Comparison of ENCODE assay signal across 27 mouse cellular contexts in the genomic region with DNA sequence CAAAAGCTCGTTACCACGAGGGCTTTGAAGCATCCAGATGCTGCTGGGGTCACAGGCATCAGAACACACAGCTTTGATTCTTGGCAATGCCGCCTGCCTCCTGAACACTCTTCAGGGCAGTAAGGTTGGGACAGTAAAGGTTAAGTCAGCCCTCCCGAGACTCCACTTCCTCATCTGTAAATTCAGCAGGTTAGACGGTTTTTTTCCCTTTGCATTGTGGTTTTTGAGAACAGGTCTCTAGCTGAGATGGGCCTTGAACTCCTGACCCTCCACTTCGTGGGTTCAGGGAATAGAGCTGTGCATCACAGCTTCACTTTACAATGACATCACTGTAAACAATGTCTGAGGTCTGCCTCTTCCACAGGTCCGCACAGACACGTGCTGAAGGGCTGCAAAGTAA. TPM values are rescaled to one million over a fixed set of nuclear protein-coding genes. Genes with fewer than 3 reads are reported as not detected.
DNase-seq lines count a peak whose midpoint lies in the region; ATAC-seq and TF ChIP-seq lines count a peak whose summit lies in the region.
"Had no signal": no experiment of that assay in that cellular context is flagged by ENCODE, and none has a peak within 500 bp of the region (broad histone marks: within the 10 kb centered on the region; RNA-seq: fewer than 3 reads in every experiment).

No protein-coding gene starts in this region.

- no peak for TF ChIP-seq RAD21 in CH12.LX (IDR thresholded peaks at IDR 0.05; ENCODE audit: low read depth, low read length)
- no peak for TF ChIP-seq RAD21 in MEL (IDR thresholded peaks at IDR 0.05; ENCODE audit: low read depth, low read length)

- peaks cover 10 to 46% of the 10 kb centered on the region in 2 experiments; a peak in 3 of 4 replicates for H3K4me1 ChIP-seq in CH12.LX (ENCODE audit: control insufficient read depth in 1 of 2, insufficient read depth in 2 of 2)
- H3K4me1 ChIP-seq in MEL (ENCODE audit: control insufficient read depth in 1 of 2, insufficient read depth in 2 of 2, low read length in 2 of 2) = peaks cover 26 to 28% of the 10 kb centered on the region in 2 experiments
- peaks cover 16% of the 10 kb centered on the region for H3K4me1 ChIP-seq in embryonic facial prominence, embryonic 13.5 days

- WGBS in embryonic facial prominence, embryonic 13.5 days = 76% methylated on average over 8 of the region's 8 CpGs

- peaks cover 74% of the 10 kb centered on the region for H3K79me2 ChIP-seq in CH12.LX (replicated peaks; ENCODE audit: control insufficient read depth, extremely low read depth, insufficient read depth, poor library complexity, severe bottlenecking)
- H3K79me2 ChIP-seq in MEL (ENCODE audit: control insufficient read depth, insufficient read depth, low read length, poor library complexity) = peaks cover 50% of the 10 kb centered on the region

- H3K27me3 ChIP-seq in CH12.LX (replicated peaks) (no peaks in the 10 kb centered on the region), MEL (ENCODE audit: control insufficient read depth in 1 of 2, insufficient read depth in 2 of 2, low read length in 2 of 2) (no peaks in the 10 kb centered on the region)
- H3K27me3 ChIP-seq in embryonic facial prominence, embryonic 13.5 days = no peaks in the 10 kb centered on the region
- H3K27me3 ChIP-seq: embryonic facial prominence, embryonic 15.5 days; forebrain, embryonic 15.5 days; heart, embryonic 12.5 days; heart, embryonic 15.5 days; hindbrain, embryonic 13.5 days; intestine, embryonic 15.5 days; Patski had no signal

- no peak for ATAC-seq in embryonic facial prominence, embryonic 13.5 days (ENCODE audit: insufficient number of reproducible peaks, insufficient read depth, low FRiP score, low TSS enrichment, low read depth)
- ATAC-seq: forebrain, embryonic 15.5 days; hindbrain, embryonic 16.5 days; intestine, embryonic 15.5 days; Patski had no signal

- in situ Hi-C loops in CH12.LX (cut with MboI; ENCODE audit: low pct_ligation_motif_present, low pct_unique_long_range_greater_than_20kb, low sequenced_read_pairs) = no loop called here

- dilution Hi-C loops in CH12.LX (cut with MboI; ENCODE audit: extremely low pct_ligation_motif_present, extremely low pct_unique_long_range_greater_than_20kb, low sequenced_read_pairs) = no loop called here

- TF ChIP-seq CTCF in CH12.LX (conservative IDR thresholded peaks at IDR 0.05 in 1 of 2, IDR thresholded peaks at IDR 0.05 in 1 of 2; ENCODE audit: low read depth in 2 of 2, low read length in 2 of 2) (no peak), MEL (IDR thresholded peaks at IDR 0.05 in 2 of 3, conservative IDR thresholded peaks at IDR 0.05 in 1 of 3; ENCODE audit: control insufficient read depth in 1 of 3, insufficient read depth in 1 of 3, low read depth in 2 of 3, low read length in 3 of 3, poor library complexity in 1 of 3, severe bottlenecking in 1 of 3) (no peak)

- TF ChIP-seq EP300 in CH12.LX (IDR thresholded peaks at IDR 0.05; ENCODE audit: low read length) (no peak), MEL (IDR thresholded peaks at IDR 0.05; ENCODE audit: low read depth in 1 of 2, low read length in 2 of 2) (0 out of 4 replicates have a peak, but pooled peaks of 1 of the 2 experiments have one; percentile 37)

- DNase-seq in 416B (ENCODE audit: low read depth) = peak; percentile 64
- peak; percentile 34 for DNase-seq in CH12.LX (ENCODE audit: extremely low read depth)
- peak; percentile 72 for DNase-seq in MEL (ENCODE audit: low read depth, low spot score)
- DNase-seq in urinary bladder, postnatal 4 days (ENCODE audit: low spot score in 2 of 2) = no peak
- DNase-seq in kidney, postnatal 36 days = no peak
- DNase-seq in cerebellum, adult 9-11 months = no peak
- DNase-seq: adrenal gland, adult 8-10 months; adrenal gland, postnatal 25 days; cerebellum, adult 8-10 months; cerebellum, postnatal 14 days; gastrocnemius, postnatal 10 days; gastrocnemius, postnatal 36 days; heart, adult 11 months; heart, postnatal 10 days; heart, postnatal 36 days; kidney, adult 11 months; kidney, adult 8-10 months had no signal

- TF ChIP-seq POLR2A in CH12.LX (IDR thresholded peaks at IDR 0.05; ENCODE audit: low read depth, low read length) (no peak), MEL (IDR thresholded peaks at IDR 0.05; ENCODE audit: control insufficient read depth in 1 of 2, insufficient read depth in 1 of 2, low read depth in 1 of 2, low read length in 2 of 2, poor library complexity in 1 of 2) (no peak)

- no peak overlapping the region for H3K9ac ChIP-seq in CH12.LX (ENCODE audit: insufficient read depth, low read depth)
- H3K9ac ChIP-seq in MEL (ENCODE audit: control insufficient read depth, low read depth, low read length, poor library complexity, severe bottlenecking) = peak overlapping the region; percentile 1; the same call in 1 of the 2 replicates
- peak overlapping the region; percentile 27; the same call in 1 of the 2 replicates for H3K9ac ChIP-seq in embryonic facial prominence, embryonic 13.5 days
- H3K9ac ChIP-seq: embryonic facial prominence, embryonic 15.5 days; forebrain, embryonic 15.5 days; heart, embryonic 12.5 days; heart, embryonic 15.5 days; hindbrain, embryonic 13.5 days; intestine, embryonic 15.5 days had no signal

- no peak overlapping the region for H3K4me2 ChIP-seq in CH12.LX (ENCODE audit: insufficient read depth, low read depth, poor library complexity, severe bottlenecking)
- H3K4me2 ChIP-seq in embryonic facial prominence, embryonic 13.5 days = no peak overlapping the region
- H3K4me2 ChIP-seq: embryonic facial prominence, embryonic 15.5 days; forebrain, embryonic 15.5 days; heart, embryonic 12.5 days; heart, embryonic 15.5 days; hindbrain, embryonic 13.5 days; intestine, embryonic 15.5 days had no signal

- no peaks in the 10 kb centered on the region for H3K9me3 ChIP-seq in CH12.LX (replicated peaks; ENCODE audit: low read length)
- no peaks in the 10 kb centered on the region for H3K9me3 ChIP-seq in MEL (replicated peaks; ENCODE audit: insufficient read depth, low read length)
- no peaks in the 10 kb centered on the region for H3K9me3 ChIP-seq in embryonic facial prominence, embryonic 13.5 days
- H3K9me3 ChIP-seq: embryonic facial prominence, embryonic 15.5 days; forebrain, embryonic 15.5 days; heart, embryonic 12.5 days; heart, embryonic 15.5 days; hindbrain, embryonic 10.5 days; hindbrain, embryonic 13.5 days; intestine, embryonic 15.5 days had no signal

- H3K36me3 ChIP-seq in CH12.LX (replicated peaks in 1 of 2; ENCODE audit: control insufficient read depth in 1 of 2, insufficient read depth in 1 of 2, low read length in 1 of 2) (peaks cover 38 to 58% of the 10 kb centered on the region in 2 experiments), MEL (ENCODE audit: control insufficient read depth in 1 of 2, insufficient read depth in 2 of 2, low read length in 2 of 2) (peaks cover 7 to 41% of the 10 kb centered on the region in 2 experiments)
- peaks cover 45% of the 10 kb centered on the region for H3K36me3 ChIP-seq in embryonic facial prominence, embryonic 13.5 days

- H3K4me3 ChIP-seq in CH12.LX (replicated peaks in 1 of 3; ENCODE audit: low read depth in 2 of 3, low read length in 2 of 3, poor library complexity in 1 of 3) (no peak overlapping the region), MEL (ENCODE audit: control insufficient read depth in 1 of 2, insufficient read depth in 1 of 2, low read depth in 2 of 2, low read length in 2 of 2) (no peak overlapping the region)
- no peak overlapping the region for H3K4me3 ChIP-seq in embryonic facial prominence, embryonic 13.5 days
- H3K4me3 ChIP-seq: embryonic facial prominence, embryonic 15.5 days; forebrain, embryonic 15.5 days; heart, embryonic 12.5 days; heart, embryonic 15.5 days; hindbrain, embryonic 10.5 days; hindbrain, embryonic 13.5 days; intestine, embryonic 15.5 days had no signal

- H3K27ac ChIP-seq in CH12.LX (ENCODE audit: insufficient read depth, low read depth) = peak overlapping the region; percentile 9
- H3K27ac ChIP-seq in MEL (ENCODE audit: control insufficient read depth, low read depth, low read length) = peak overlapping the region; percentile 32; the same call in 1 of the 2 replicates
- H3K27ac ChIP-seq in embryonic facial prominence, embryonic 13.5 days = no peak overlapping the region
- H3K27ac ChIP-seq: embryonic facial prominence, embryonic 15.5 days; forebrain, embryonic 15.5 days; heart, embryonic 15.5 days; hindbrain, embryonic 10.5 days; hindbrain, embryonic 13.5 days; intestine, embryonic 15.5 days had no signal

RNA-seq across cellular contexts. Expression of a gene that starts 5.4 kb away (rescaled TPM):
- total RNA-seq in CH12.LX (2012; rRNA removed) (213 and 282 TPM in 2 replicates), CH12.LX (2014; rRNA removed) (315 and 347 TPM in 2 replicates), MEL (2012; rRNA removed) (204 and 207 TPM in 2 replicates)
- polyA plus RNA-seq in CH12.LX (2012; ENCODE audit: insufficient read length, low read depth) (243 and 268 TPM in 2 replicates), MEL (2012; ENCODE audit: insufficient read depth in 1 of 2, insufficient read length in 2 of 2, low read depth in 1 of 2, low replicate concordance in 2 of 2, missing spikeins in 1 of 2) (100 to 1,000 TPM; 166 to 215 TPM)
- polyA plus RNA-seq in embryonic facial prominence, embryonic 13.5 days (2015; fragmentation: Nextera tagmentation; extraction: Ambion mirVana) = 61.0 and 66.7 TPM in 2 replicates

RNA-seq across cellular contexts. Expression of a gene that starts 9.0 kb away (rescaled TPM):
- total RNA-seq in CH12.LX (2012; rRNA removed) (124 and 134 TPM in 2 replicates), CH12.LX (2014; rRNA removed) (151 and 181 TPM in 2 replicates), MEL (2012; rRNA removed) (153 and 196 TPM in 2 replicates)
- polyA plus RNA-seq in CH12.LX (2012; ENCODE audit: insufficient read length, low read depth) (136 and 142 TPM in 2 replicates), MEL (2012; ENCODE audit: insufficient read depth in 1 of 2, insufficient read length in 2 of 2, low read depth in 1 of 2, low replicate concordance in 2 of 2, missing spikeins in 1 of 2) (100 to 1,000 TPM in 1 of 2 experiments, not detected in 1; 128 TPM)
- polyA plus RNA-seq in embryonic facial prominence, embryonic 13.5 days (2015; fragmentation: Nextera tagmentation; extraction: Ambion mirVana) = 176 and 183 TPM in 2 replicates

RNA-seq across cellular contexts. Expression of a gene that starts 9.0 kb away (rescaled TPM):
- total RNA-seq in CH12.LX (2012; rRNA removed) (24.6 and 26.7 TPM in 2 replicates), CH12.LX (2014; rRNA removed) (19.5 TPM in 2 replicates), MEL (2012; rRNA removed) (3.9 and 4.7 TPM in 2 replicates)
- polyA plus RNA-seq in CH12.LX (2012; ENCODE audit: insufficient read length, low read depth) (44.9 and 46.0 TPM in 2 replicates), MEL (2012; ENCODE audit: insufficient read depth in 1 of 2, insufficient read length in 2 of 2, low read depth in 1 of 2, low replicate concordance in 2 of 2, missing spikeins in 1 of 2) (1 to 10 TPM in 1 of 2 experiments, not detected in 1; 7.4 TPM)
- 73.0 and 78.1 TPM in 2 replicates for polyA plus RNA-seq in embryonic facial prominence, embryonic 13.5 days (2015; fragmentation: Nextera tagmentation; extraction: Ambion mirVana)

RNA-seq across cellular contexts. Expression of a gene that starts 33.2 kb away (rescaled TPM):
- total RNA-seq in CH12.LX (2012; rRNA removed) = 103 and 119 TPM in 2 replicates
- total RNA-seq in CH12.LX (2014; rRNA removed) = 93.5 and 102 TPM in 2 replicates
- polyA plus RNA-seq in CH12.LX (2012; ENCODE audit: insufficient read length, low read depth) = 144 and 151 TPM in 2 replicates
- total RNA-seq in MEL (2012; rRNA removed) = 157 and 182 TPM in 2 replicates
- 100 to 1,000 TPM; 166 to 260 TPM for polyA plus RNA-seq in MEL (2012; ENCODE audit: insufficient read depth in 1 of 2, insufficient read length in 2 of 2, low read depth in 1 of 2, low replicate concordance in 2 of 2, missing spikeins in 1 of 2)
- 168 and 182 TPM in 2 replicates for polyA plus RNA-seq in embryonic facial prominence, embryonic 13.5 days (2015; fragmentation: Nextera tagmentation; extraction: Ambion mirVana)

RNA-seq across cellular contexts. Expression of a gene that starts 33.2 kb away (rescaled TPM):
- total RNA-seq in CH12.LX (2012; rRNA removed) (80.4 and 93.6 TPM in 2 replicates), CH12.LX (2014; rRNA removed) (109 and 118 TPM in 2 replicates), MEL (2012; rRNA removed) (51.9 and 57.1 TPM in 2 replicates)
- polyA plus RNA-seq in CH12.LX (2012; ENCODE audit: insufficient read length, low read depth) (67.3 and 75.5 TPM in 2 replicates), MEL (2012; ENCODE audit: insufficient read depth in 1 of 2, insufficient read length in 2 of 2, low read depth in 1 of 2, low replicate concordance in 2 of 2, missing spikeins in 1 of 2) (10 to 100 TPM in 1 of 2 experiments, not detected in 1; 36.5 TPM)
- polyA plus RNA-seq in embryonic facial prominence, embryonic 13.5 days (2015; fragmentation: Nextera tagmentation; extraction: Ambion mirVana) = 46.6 and 50.9 TPM in 2 replicates

Comparison
In these comparisons a context has a peak if more than half of its experiments do, and no peak if none do; other contexts are left out.
1. DNase-seq: peak in 416B (single experiment), CH12.LX (single experiment) and MEL (single experiment); none in urinary bladder, postnatal 4 days (0 of 2), kidney, postnatal 36 days (0 of 2) and cerebellum, adult 9-11 months (single experiment).